Mouse (Mus musculus): Measurements from ENCODE around the gene St6galnac6.

The St6galnac6 gene

GRCm38 (mm10) chr2:32585149-32585714, 14.3 kb upstream of the St6galnac6 start:
- no peak for DNase-seq (ENCODE audit: low spot score)

- DNase-seq (ENCODE audit: low spot score), result peak; percentile 87
Measured at GRCm38 (mm10) chr2:32586871-32587351, 12.6 kb upstream of the St6galnac6 start, which contains the start of gene St6galnac4. St6galnac4 (plus strand) TSS chr2:32587095.

GRCm38 (mm10) chr2:32587731-32588321, 11.7 kb upstream of the St6galnac6 start:
- no peak for DNase-seq (ENCODE audit: low spot score)

DNA sequence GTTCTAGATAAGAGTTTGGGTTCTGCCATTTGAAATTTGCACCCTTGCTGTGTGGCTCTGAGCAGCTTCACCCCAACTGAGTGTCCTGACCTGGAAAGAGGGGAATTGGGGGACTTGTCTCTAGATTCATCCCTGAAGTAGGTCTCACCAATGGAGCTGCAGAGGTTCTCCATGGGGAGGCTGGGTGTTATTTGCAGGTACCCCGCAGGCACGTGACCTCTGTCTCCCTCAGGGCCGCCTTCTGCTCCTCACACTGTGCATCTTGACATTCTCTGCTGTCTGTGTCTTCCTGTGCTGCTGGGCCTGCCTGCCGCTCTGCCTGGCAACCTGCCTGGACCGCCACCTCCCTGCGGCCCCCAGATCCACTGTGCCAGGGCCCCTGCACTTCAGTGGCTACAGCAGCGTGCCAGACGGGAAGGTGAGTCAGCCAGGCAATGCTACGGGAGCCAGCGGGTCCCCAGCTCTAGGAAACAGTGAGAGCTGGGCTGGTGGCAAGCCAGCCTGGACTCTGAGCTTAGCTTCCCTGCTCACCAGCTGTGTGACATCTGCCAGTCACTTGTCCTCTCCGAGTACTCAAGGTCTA, 10.2 kb upstream of the St6galnac6 start:
- no peak for DNase-seq (ENCODE audit: low spot score)

- no peak for DNase-seq (ENCODE audit: low spot score)
Measured at GRCm38 (mm10) chr2:32590224-32590623, 9.3 kb upstream of the St6galnac6 start.

DNA sequence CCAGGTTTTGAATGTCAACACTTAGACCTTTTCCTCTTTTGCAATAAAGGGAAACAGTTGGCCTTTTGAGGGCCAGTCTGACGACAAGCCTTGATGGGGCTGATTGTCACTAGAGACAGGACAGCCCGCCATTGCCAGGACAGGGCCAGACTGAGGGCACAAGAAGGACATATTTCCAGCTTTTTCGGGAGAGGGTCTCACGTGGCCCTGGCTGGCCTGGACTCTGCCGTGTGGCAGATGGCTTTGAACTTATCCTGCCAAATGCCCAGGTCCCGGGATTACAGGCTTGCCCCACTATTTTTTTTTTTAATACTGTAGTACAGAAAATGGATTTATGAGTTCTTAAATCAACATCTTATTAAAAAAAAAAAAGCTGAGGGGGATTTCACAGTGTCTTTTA, 8.3 kb upstream of the St6galnac6 start:
- no peak for DNase-seq (ENCODE audit: low spot score)

- no peak for DNase-seq (ENCODE audit: low spot score)
Measured at GRCm38 (mm10) chr2:32596725-32597124, 2.8 kb upstream of the St6galnac6 start.

- DNase-seq (ENCODE audit: low spot score), result no peak
Measured at GRCm38 (mm10) chr2:32597248-32597647, 2.3 kb upstream of the St6galnac6 start.

DNA sequence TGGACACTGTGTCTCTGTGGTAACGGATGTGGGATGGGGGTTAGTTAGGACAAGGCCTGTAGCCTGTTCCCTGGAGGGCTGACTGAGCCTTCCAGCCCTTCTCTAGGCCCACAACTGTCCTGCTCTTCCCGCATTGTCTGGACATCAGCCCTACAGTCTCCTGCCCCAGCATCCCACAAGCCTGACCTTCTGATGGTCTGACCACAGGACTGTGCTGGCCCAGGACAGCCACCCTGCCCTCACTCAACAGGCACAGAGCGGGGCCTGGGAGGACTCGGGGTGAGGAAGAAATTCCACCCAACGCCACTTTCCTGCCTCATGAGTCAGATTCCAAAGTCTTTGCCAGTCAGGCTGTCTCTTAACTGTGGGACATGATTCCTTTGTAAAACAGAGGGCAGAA, 1.8 kb upstream of the St6galnac6 start:
- DNase-seq (ENCODE audit: low spot score), result no peak

DNA sequence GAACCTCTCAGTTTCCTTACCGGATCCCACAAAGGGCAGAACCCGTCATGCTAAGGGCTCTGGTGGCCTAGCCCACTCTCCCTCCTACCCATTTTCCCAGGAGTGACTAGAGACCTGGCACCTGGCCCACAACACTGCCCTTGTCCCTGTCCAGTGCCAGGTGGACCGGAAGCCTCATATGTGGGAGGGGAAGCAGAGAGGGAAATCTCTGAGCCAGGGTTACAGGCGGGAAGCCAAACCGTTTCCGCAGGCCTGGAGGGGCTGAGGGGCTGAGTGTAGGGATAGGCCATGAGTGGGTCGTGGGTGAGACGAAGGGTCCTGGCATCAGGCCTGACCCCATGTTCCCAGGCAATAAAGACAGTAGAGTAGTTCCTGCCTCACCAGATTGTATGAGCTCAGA, 1.0 kb upstream of the St6galnac6 start:
- DNase-seq (ENCODE audit: low spot score), result no peak

DNA sequence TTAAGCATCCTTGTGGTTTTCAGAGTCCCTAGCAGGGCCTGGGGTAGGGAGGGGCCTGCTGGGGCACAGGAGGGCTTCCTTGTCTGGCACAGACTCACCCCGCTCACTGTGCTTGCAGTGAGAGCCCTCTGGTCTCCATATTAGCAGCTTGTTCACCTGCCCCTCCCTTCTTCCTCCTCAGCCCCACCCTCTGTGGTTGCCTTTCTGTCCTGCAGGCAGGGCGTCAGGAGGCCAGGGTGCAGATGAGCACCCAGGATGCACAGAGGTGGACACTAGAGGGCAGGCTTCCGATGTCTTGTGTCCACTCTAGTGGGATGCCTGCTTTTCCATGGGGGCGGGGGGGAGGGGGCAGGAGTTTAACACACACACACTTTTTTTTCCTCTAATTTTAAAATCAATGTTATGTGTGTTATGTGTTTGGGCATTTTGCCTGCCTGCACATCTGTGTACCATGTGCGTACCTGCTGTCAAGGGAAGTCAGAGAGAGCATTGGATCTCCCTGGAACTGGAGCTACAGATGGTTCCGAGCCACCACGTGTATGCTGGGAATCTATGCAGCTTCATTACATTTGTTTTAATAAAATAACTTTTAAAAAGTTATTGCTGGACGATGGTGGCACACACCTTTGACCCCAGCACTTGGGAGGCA, 2.0 kb downstream of the St6galnac6 start:
- no peak for DNase-seq (ENCODE audit: low spot score)

DNA sequence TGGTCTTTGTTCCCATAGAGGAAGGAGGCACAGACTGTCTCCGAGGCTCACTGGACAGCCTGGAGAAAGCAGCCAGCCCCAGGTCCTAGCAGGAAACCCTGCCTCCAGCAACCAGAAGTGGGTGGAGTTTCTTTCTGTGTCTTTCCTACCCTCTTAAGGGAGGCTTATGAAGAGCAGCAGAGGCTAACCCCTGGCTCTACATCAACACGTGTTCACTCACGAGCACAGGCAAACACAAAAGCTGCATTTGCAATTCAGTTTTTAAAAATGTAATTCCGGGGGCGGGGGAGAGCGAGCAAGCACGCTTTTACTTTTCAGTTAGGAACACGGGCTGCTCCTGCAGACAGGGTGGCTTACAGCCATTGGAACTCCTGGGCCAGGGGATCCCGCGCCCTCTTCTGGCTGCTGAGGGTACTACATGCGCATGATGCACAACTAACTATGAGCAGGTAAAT, 3.1 kb downstream of the St6galnac6 start:
- peak; percentile 82 for DNase-seq (ENCODE audit: low spot score)

GRCm38 (mm10) chr2:32604631-32605030, 5.1 kb downstream of the St6galnac6 start:
- DNase-seq (ENCODE audit: low spot score), result no peak

DNA sequence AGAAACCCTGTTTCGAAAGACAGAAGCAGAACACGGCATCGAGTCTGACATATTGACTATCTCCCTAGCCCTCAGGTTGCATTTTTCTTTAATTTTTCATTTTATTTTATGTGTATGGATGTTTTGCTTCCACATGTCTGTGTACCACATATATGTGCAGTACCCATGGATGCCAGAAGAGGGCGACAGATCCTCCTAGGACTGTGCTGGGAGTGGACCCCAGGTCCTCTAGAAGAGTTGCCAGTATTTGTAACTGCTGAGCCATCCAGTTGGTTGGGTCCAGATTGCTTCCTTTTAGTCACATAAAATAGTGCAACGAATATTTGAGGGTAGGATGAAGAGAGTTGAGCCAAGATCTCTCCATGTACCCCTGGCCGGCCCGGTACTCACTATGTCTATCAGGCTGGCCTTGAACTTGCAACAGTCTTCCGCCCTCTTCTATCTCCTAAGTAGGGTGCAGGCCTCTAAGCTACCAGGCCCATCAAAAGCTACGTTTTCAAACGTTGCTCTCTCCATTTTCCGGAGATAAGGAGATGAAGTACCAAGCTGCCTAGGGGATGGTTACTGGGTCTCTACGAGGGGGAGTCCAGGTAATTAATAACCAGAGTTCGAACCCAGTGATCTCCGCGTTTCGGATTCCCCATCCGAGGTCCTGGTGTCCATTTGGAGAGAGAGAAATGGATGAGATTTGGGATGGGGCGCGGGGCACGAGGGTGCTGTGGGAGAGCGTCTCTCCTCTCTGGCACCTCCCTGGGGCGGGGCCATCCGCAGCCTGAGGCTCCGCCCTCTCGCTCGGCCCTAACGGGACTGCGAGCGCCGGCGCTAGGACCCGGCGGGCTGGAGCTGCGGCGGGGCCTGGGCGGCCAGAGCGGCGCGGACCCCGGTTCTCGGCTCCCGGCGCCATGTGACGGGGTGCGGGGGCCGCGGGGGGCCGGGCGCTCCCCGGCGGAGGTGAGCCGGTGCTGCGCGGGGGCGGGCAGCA, 6.9 kb downstream of the St6galnac6 start:
- peak; percentile 82 for DNase-seq (ENCODE audit: low spot score)

DNA sequence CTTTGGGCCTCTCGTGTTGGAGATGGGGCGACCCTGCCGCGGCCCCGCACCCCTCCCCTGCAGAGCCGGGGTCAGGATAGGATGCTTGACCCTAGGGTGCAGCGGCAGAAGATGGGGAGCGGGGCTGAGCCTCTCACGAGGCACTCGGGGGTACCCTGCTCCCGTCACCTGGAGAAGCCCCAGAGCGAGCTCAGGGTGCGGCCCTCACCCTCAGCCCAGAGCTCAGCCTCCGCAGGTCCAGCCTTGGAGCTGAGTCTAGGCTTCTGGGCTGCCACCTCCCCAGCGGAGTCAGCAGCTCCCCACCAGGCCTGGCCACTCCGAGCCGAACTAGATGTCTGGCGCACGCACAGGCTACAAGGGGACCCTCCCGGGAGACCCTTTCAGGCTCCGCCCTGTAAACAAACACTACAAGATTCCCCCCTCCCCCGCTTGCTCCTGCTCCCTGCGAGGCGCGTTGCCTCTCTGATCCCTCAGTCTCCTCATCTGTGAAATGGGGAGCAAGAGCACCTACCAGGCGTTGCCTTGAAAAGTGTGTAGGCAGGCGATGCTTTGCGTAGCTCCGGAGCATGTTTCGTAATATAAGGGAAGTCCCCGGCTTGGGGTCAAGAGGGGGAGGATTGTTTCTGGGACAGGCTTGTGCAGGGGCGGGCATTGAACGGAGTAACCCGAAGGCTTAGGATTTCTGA, 7.9 kb downstream of the St6galnac6 start:
- DNase-seq (ENCODE audit: low spot score), result peak; percentile 52

- peak; percentile 78 for DNase-seq (ENCODE audit: low spot score)
Measured at GRCm38 (mm10) chr2:32608141-32608777, 8.8 kb downstream of the St6galnac6 start.

DNA sequence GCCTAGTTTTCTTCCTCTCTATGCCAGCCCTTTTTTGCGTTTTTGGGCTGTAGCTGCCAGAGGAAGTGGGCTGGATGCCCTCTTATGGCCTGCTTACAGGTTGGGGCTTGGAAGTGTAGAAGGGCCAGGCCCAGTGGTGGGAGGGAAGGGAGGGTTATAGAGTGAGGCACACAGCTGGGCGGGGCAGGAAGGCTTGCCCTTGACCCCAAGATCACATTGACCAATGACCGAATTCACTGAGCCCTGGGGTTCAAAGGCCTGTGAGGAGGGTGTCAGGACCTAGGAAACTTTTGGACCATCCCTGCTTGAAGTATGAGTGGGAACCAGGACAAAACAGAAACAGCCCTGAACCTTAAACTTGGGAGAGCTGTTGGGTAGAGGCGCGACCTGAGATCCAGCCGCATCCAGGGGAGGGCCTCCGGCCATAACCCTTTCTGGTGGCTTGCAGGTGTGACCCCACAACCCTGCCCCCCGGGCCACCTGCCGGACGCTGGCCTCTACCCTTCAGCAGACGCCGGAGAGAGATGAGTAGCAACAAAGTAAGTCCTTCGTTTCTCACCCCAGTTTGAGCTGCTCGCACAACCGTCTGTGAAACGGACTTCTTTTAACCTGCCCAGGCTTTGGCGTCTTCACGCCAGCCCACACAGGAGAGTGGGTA, 9.4 kb downstream of the St6galnac6 start:
- DNase-seq (ENCODE audit: low spot score), result peak; percentile 60

DNA sequence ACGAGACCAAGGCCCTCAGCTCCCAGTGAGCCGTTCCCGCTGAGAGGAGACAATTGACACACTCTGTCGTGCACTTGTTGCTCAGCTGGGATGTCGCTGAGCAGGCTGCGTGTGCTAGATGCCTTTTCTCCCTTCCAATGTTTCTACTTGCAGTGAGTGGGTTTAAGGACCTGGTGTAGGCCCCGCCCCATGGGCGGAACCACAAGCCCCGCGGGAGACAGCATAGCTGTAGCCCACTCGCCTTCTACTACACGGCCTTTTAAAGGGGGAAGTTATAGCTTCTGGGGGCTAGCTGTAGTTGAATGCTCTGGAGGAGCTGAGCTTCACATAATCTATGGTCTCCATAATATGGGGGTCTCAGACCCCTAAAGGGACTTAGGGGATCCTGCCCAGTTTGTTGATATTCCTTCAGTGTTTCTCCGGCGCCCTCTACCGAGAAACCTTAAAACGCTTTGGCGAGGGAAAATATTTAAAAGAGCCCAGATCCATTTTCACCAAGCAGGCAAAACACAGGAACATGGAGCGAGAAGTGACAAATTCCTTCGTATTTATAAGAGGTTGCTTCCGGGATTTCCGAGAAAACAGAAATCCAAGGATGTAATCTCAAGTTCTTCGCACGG, 11.2 kb downstream of the St6galnac6 start:
- DNase-seq (ENCODE audit: low spot score), result no peak

DNA sequence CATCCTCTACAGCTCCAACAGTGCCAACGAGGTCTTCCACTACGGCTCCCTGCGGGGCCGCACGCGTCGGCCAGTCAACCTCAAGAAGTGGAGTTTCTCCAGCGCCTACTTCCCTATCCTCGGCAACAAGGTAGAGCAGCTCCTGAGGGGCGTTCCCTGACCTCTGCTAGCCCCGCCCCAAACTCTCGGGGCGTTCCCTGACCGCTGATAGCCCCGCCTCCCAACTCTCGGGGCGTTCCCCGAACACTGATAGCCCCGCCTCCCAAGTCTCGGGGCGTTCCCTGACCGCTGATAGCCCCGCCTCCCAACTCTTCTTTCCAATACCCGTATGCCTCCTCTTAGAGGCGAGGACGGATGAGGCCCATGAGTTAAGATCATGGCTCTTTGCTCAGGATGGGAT, 12.8 kb downstream of the St6galnac6 start:
- DNase-seq (ENCODE audit: low spot score), result peak; percentile 81

GRCm38 (mm10) chr2:32617109-32617508, 17.6 kb downstream of the St6galnac6 start:
- no peak for DNase-seq (ENCODE audit: low spot score)
